Mouse (Mus musculus): ENCODE measurements around the gene Sag. TPM values are rescaled to one million over a fixed set of nuclear protein-coding genes. Genes with fewer than 3 reads are reported as not detected.

Gene Sag
- polyA plus RNA-seq, 1 experiment from 2014 or later = 2.1 TPM

GRCm38 (mm10) chr1:87807751-87808150, 4.3 kb downstream of the Sag start:
- 85% methylated on average over 1 of the region's 1 CpGs for WGBS
- ATAC-seq (ENCODE audit: low FRiP score, low TSS enrichment) (no peak), DNase-seq (no peak)
- Histone ChIP-seq H3K27ac (replicated peaks; ENCODE audit: low read depth, low read length) (no peak overlapping the region), H3K4me2 (ENCODE audit: low read length) (no peak overlapping the region), H3K4me3 (replicated peaks; ENCODE audit: low read depth, low read length) (no peak overlapping the region), H3K4me1 (ENCODE audit: control insufficient read depth, insufficient read depth, low read length) (no peaks in the 10 kb centered on the region), H3K9me3 (ENCODE audit: control insufficient read depth, low read length) (no peaks in the 10 kb centered on the region), H3K27me3 (ENCODE audit: control insufficient read depth, insufficient read depth, low read length) (no peaks in the 10 kb centered on the region), H3K9ac (replicated peaks; ENCODE audit: low read length) (no peak overlapping the region), H3K36me3 (ENCODE audit: control insufficient read depth, insufficient read depth, low read length) (no peaks in the 10 kb centered on the region)

DNA sequence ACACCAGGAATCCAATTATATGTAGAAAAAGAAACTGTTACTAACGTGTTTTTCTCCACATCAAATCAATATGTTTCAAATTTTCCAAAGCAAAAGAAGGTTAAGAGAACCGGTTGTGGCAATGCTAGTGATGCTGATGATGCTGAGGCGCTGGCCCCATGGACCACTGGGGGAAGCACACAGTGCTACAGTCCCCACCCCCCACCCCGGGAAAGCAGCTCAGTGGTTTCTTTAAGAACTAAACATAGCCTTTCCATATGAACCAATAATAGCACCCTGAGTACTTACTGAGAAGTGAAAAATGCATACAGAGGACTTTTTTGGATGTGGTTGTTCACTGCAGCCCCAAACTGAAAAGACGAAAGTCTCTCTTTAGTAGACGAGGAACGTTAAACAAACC, 7.9 kb downstream of the Sag start:
- no peak overlapping the region for H3K27ac ChIP-seq (replicated peaks; ENCODE audit: low read depth, low read length)
- H3K4me2 ChIP-seq (ENCODE audit: low read length) = no peak overlapping the region
- 89% methylated on average over 7 of the region's 7 CpGs for WGBS
- no peaks in the 10 kb centered on the region for H3K4me1 ChIP-seq (ENCODE audit: control insufficient read depth, insufficient read depth, low read length)
- no peak for DNase-seq
- H3K36me3 ChIP-seq (ENCODE audit: control insufficient read depth, insufficient read depth, low read length) = no peaks in the 10 kb centered on the region
- H3K27me3 ChIP-seq (ENCODE audit: control insufficient read depth, insufficient read depth, low read length) = no peaks in the 10 kb centered on the region
- no peak overlapping the region for H3K9ac ChIP-seq (replicated peaks; ENCODE audit: low read length)
- no peaks in the 10 kb centered on the region for H3K9me3 ChIP-seq (ENCODE audit: control insufficient read depth, low read length)
- ATAC-seq (ENCODE audit: low FRiP score, low TSS enrichment) = no peak
- no peak overlapping the region for H3K4me3 ChIP-seq (replicated peaks; ENCODE audit: low read depth, low read length)

DNA sequence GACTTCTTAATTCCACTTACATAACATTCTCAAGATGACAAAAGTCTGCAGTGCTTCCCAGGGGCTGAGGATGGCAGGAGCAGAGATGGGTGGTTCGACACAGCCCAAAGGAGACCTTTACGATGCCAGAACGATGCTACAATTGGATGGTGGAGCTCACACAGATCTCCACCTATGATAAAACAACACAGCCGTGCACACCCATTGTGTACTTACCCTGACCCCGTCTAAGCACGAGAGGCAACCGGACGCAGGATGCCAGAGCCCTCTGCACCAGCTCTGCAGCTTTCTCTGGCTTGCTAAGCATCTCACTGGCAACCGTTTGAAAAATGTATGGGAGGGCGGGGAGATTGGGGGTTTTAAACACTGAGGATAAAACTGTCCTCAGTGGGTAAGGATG, 8.6 kb downstream of the Sag start:
- H3K4me2 ChIP-seq (ENCODE audit: low read length) = no peak overlapping the region
- DNase-seq (no peak), ATAC-seq (ENCODE audit: low FRiP score, low TSS enrichment) (no peak)
- H3K9ac ChIP-seq (replicated peaks; ENCODE audit: low read length) = no peak overlapping the region
- H3K9me3 ChIP-seq (ENCODE audit: control insufficient read depth, low read length) = no peaks in the 10 kb centered on the region
- no peak overlapping the region for H3K27ac ChIP-seq (replicated peaks; ENCODE audit: low read depth, low read length)
- 84% methylated on average over 10 of the region's 10 CpGs for WGBS
- no peaks in the 10 kb centered on the region for H3K4me1 ChIP-seq (ENCODE audit: control insufficient read depth, insufficient read depth, low read length)
- no peak overlapping the region for H3K4me3 ChIP-seq (replicated peaks; ENCODE audit: low read depth, low read length)
- H3K27me3 ChIP-seq (ENCODE audit: control insufficient read depth, insufficient read depth, low read length) = no peaks in the 10 kb centered on the region
- H3K36me3 ChIP-seq (ENCODE audit: control insufficient read depth, insufficient read depth, low read length) = no peaks in the 10 kb centered on the region

GRCm38 (mm10) chr1:87813155-87813554, 9.7 kb downstream of the Sag start:
- Histone ChIP-seq H3K9me3 (ENCODE audit: control insufficient read depth, low read length) (no peaks in the 10 kb centered on the region), H3K27ac (replicated peaks; ENCODE audit: low read depth, low read length) (no peak overlapping the region), H3K4me1 (ENCODE audit: control insufficient read depth, insufficient read depth, low read length) (no peaks in the 10 kb centered on the region), H3K9ac (replicated peaks; ENCODE audit: low read length) (no peak overlapping the region), H3K36me3 (ENCODE audit: control insufficient read depth, insufficient read depth, low read length) (no peaks in the 10 kb centered on the region), H3K4me2 (ENCODE audit: low read length) (no peak overlapping the region), H3K27me3 (ENCODE audit: control insufficient read depth, insufficient read depth, low read length) (no peaks in the 10 kb centered on the region), H3K4me3 (replicated peaks; ENCODE audit: low read depth, low read length) (no peak overlapping the region)
- DNase-seq (no peak), ATAC-seq (ENCODE audit: low FRiP score, low TSS enrichment) (no peak)
- 74% methylated on average over 6 of the region's 6 CpGs for WGBS

GRCm38 (mm10) chr1:87813681-87814080, 10.2 kb downstream of the Sag start:
- no peak for ATAC-seq (ENCODE audit: low FRiP score, low TSS enrichment)
- H3K9me3 ChIP-seq (ENCODE audit: control insufficient read depth, low read length) = no peaks in the 10 kb centered on the region

GRCm38 (mm10) chr1:87824420-87824995, 21.0 kb downstream of the Sag start:
- no peak overlapping the region for H3K27ac ChIP-seq (replicated peaks; ENCODE audit: low read depth, low read length)
- no peaks in the 10 kb centered on the region for H3K4me1 ChIP-seq (ENCODE audit: control insufficient read depth, insufficient read depth, low read length)
- no peak for DNase-seq
- H3K4me3 ChIP-seq (replicated peaks; ENCODE audit: low read depth, low read length) = no peak overlapping the region
- H3K9me3 ChIP-seq (ENCODE audit: control insufficient read depth, low read length) = no peaks in the 10 kb centered on the region
- H3K36me3 ChIP-seq (ENCODE audit: control insufficient read depth, insufficient read depth, low read length) = no peaks in the 10 kb centered on the region
- no peak overlapping the region for H3K4me2 ChIP-seq (ENCODE audit: low read length)
- no peak for ATAC-seq (ENCODE audit: low FRiP score, low TSS enrichment)
- 91% methylated on average over 10 of the region's 10 CpGs for WGBS
- H3K9ac ChIP-seq (replicated peaks; ENCODE audit: low read length) = no peak overlapping the region
- H3K27me3 ChIP-seq (ENCODE audit: control insufficient read depth, insufficient read depth, low read length) = no peaks in the 10 kb centered on the region

More at GRCm38 (mm10) chr1:87813681-87814080, 10.2 kb downstream of the Sag start:
- Histone ChIP-seq H3K27ac (replicated peaks; ENCODE audit: low read depth, low read length) (no peak overlapping the region), H3K4me2 (ENCODE audit: low read length) (no peak overlapping the region), H3K27me3 (ENCODE audit: control insufficient read depth, insufficient read depth, low read length) (no peaks in the 10 kb centered on the region), H3K9ac (replicated peaks; ENCODE audit: low read length) (no peak overlapping the region), H3K4me1 (ENCODE audit: control insufficient read depth, insufficient read depth, low read length) (no peaks in the 10 kb centered on the region), H3K4me3 (replicated peaks; ENCODE audit: low read depth, low read length) (no peak overlapping the region), H3K36me3 (ENCODE audit: control insufficient read depth, insufficient read depth, low read length) (no peaks in the 10 kb centered on the region)
- no peak for DNase-seq
- 83% methylated on average over 7 of the region's 7 CpGs for WGBS

- no peak overlapping the region for H3K4me3 ChIP-seq (replicated peaks; ENCODE audit: low read depth, low read length)
- no peaks in the 10 kb centered on the region for H3K9me3 ChIP-seq (ENCODE audit: control insufficient read depth, low read length)
- H3K27ac ChIP-seq (replicated peaks; ENCODE audit: low read depth, low read length) = no peak overlapping the region
- no peaks in the 10 kb centered on the region for H3K27me3 ChIP-seq (ENCODE audit: control insufficient read depth, insufficient read depth, low read length)
- no peak for DNase-seq
- H3K4me2 ChIP-seq (ENCODE audit: low read length) = no peak overlapping the region
- 86% methylated on average over 5 of the region's 5 CpGs for WGBS
- no peaks in the 10 kb centered on the region for H3K36me3 ChIP-seq (ENCODE audit: control insufficient read depth, insufficient read depth, low read length)
- ATAC-seq (ENCODE audit: low FRiP score, low TSS enrichment) = no peak
- H3K9ac ChIP-seq (replicated peaks; ENCODE audit: low read length) = no peak overlapping the region
- no peaks in the 10 kb centered on the region for H3K4me1 ChIP-seq (ENCODE audit: control insufficient read depth, insufficient read depth, low read length)
Measured at GRCm38 (mm10) chr1:87825281-87825680, 21.8 kb downstream of the Sag start.

DNA sequence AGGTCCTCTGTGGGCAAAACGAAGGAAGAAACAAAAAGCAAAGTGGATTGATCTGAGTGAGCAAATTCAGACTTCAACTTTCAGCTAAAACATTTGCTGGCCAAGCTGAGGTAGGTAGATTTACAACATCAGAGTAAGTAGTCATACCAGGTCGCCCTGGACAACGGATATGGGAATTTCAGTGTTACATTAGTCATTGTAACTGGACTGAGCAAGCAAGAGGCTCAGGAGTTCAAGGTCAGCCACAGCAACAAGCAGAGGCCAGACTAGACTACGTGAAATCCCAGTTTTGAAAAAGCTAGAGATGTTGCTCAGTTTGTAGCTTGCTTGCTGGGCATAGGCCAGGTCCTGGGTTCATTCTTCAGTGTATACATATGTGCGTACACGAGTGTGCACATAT, 22.5 kb downstream of the Sag start:
- no peak overlapping the region for H3K27ac ChIP-seq (replicated peaks; ENCODE audit: low read depth, low read length)
- no peaks in the 10 kb centered on the region for H3K4me1 ChIP-seq (ENCODE audit: control insufficient read depth, insufficient read depth, low read length)
- no peak overlapping the region for H3K4me3 ChIP-seq (replicated peaks; ENCODE audit: low read depth, low read length)
- DNase-seq = no peak
- no peak overlapping the region for H3K4me2 ChIP-seq (ENCODE audit: low read length)
- H3K9ac ChIP-seq (replicated peaks; ENCODE audit: low read length) = no peak overlapping the region
- WGBS = 89% methylated on average over 6 of the region's 6 CpGs
- H3K36me3 ChIP-seq (ENCODE audit: control insufficient read depth, insufficient read depth, low read length) = no peaks in the 10 kb centered on the region
- no peaks in the 10 kb centered on the region for H3K9me3 ChIP-seq (ENCODE audit: control insufficient read depth, low read length)
- no peaks in the 10 kb centered on the region for H3K27me3 ChIP-seq (ENCODE audit: control insufficient read depth, insufficient read depth, low read length)
- ATAC-seq (ENCODE audit: low FRiP score, low TSS enrichment) = no peak

GRCm38 (mm10) chr1:87826474-87826873, 23.0 kb downstream of the Sag start:
- DNase-seq = no peak

More at GRCm38 (mm10) chr1:87826474-87826873, 23.0 kb downstream of the Sag start:
- Histone ChIP-seq H3K4me1 (ENCODE audit: control insufficient read depth, insufficient read depth, low read length) (no peaks in the 10 kb centered on the region), H3K27ac (replicated peaks; ENCODE audit: low read depth, low read length) (no peak overlapping the region), H3K27me3 (ENCODE audit: control insufficient read depth, insufficient read depth, low read length) (no peaks in the 10 kb centered on the region), H3K4me2 (ENCODE audit: low read length) (no peak overlapping the region), H3K4me3 (replicated peaks; ENCODE audit: low read depth, low read length) (no peak overlapping the region), H3K9me3 (ENCODE audit: control insufficient read depth, low read length) (no peaks in the 10 kb centered on the region), H3K9ac (replicated peaks; ENCODE audit: low read length) (no peak overlapping the region), H3K36me3 (ENCODE audit: control insufficient read depth, insufficient read depth, low read length) (no peaks in the 10 kb centered on the region)
- no peak for ATAC-seq (ENCODE audit: low FRiP score, low TSS enrichment)
- WGBS = 63% methylated on average over 2 of the region's 2 CpGs
